Mouse (Mus musculus): ENCODE data around the gene B4galnt1.

GRCm38 (mm10) chr10:127176228-127176627, 11.2 kb downstream of the B4galnt1 start:
- TF ChIP-seq POLR2A (IDR thresholded peaks at IDR 0.05; ENCODE audit: control insufficient read depth, extremely low read depth, insufficient read depth, low read length, poor library complexity) (no peak), CTCF (IDR thresholded peaks at IDR 0.05; ENCODE audit: borderline replicate concordance, control insufficient read depth, extremely low read depth, insufficient read depth, low read length, poor library complexity) (no peak)

All from thymus, adult 2 months (tissue).